Mouse (Mus musculus): ENCODE measurements around the gene Rrm1.

GRCm38 (mm10) chr7:102481579-102481978 is 40.1 kb downstream of the Rrm1 start, which contains the start of gene Olfr543:
- TF ChIP-seq CTCF (conservative IDR thresholded peaks at IDR 0.05; ENCODE audit: low read length) (no peak), NANOG (IDR thresholded peaks at IDR 0.05; ENCODE audit: borderline replicate concordance, low read length) (no peak)

Measured in E14TG2a.4 (cell line).